Mouse (Mus musculus) cerebellum, postnatal 10 days (tissue): ENCODE results near the gene Gm5640.
A peak's percentile ranks its signal among the peaks of the same experiment; 100 is the strongest.
"Not testable (repeated sequence)": the region's sequence is repeated elsewhere in the genome, so short reads cannot be mapped to it uniquely, and the experiment has no call there.

Experiments
- DNase-seq, 2 experiments: peaks; one replicate each; pipeline ENCODE4 v3.0.0; 2021; ENCODE audit warnings: mixed read lengths in 2 of 2

Gm5640 gene

GRCm38 (mm10) chrX:74645466-74646323 is at the start of gene Gm5640:
Gm5640 (minus strand) TSS chrX:74645635.
- DNase-seq: peak in 1 of 2 experiments; percentile 16

- DNase-seq: not testable (repeated sequence)
These were observed 958 bp upstream of the Gm5640 start for GRCm38 (mm10) chrX:74646393-74646792.

- no peak for DNase-seq
These were observed 53.1 kb downstream of the Gm5640 start, which contains the start of gene Olfr1325 for GRCm38 (mm10) chrX:74592379-74592778. Olfr1325 (plus strand) TSS chrX:74592679.
